Mouse (Mus musculus) embryo, embryonic 11.5 days (tissue): Measurements from ENCODE around the gene Ppil6.

Experiments
- DNase-seq: peaks from one replicate; pipeline ENCODE4 v3.0.0-alpha.2; 2012; ENCODE audit warnings: low read depth, low spot score

Gene Ppil6

DNA sequence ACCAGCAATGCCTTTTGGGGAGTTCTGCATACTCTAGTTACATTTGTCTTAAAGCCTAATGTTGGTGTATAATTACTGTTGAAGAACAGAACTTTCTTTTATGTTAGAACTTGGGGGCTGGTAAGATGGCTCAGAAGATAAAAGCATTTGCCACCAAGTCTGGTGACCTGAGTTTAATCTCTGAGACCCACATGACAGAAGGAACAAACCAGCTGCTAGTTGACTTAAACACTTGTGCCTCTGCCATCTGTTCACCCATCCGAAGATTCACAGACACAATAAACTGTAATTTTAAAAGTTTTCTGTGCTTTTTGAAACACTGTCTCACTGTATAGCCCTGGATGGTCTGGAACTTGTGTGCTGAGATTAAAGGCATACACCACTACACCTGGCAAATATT lies 35.5 kb downstream of the Ppil6 start:
- no peak for DNase-seq

- DNase-seq, result no peak
These were observed 39.7 kb downstream of the Ppil6 start for GRCm38 (mm10) chr10:41529972-41530371.

- no peak for DNase-seq
These were observed 45.8 kb downstream of the Ppil6 start for GRCm38 (mm10) chr10:41535991-41536390.

DNA sequence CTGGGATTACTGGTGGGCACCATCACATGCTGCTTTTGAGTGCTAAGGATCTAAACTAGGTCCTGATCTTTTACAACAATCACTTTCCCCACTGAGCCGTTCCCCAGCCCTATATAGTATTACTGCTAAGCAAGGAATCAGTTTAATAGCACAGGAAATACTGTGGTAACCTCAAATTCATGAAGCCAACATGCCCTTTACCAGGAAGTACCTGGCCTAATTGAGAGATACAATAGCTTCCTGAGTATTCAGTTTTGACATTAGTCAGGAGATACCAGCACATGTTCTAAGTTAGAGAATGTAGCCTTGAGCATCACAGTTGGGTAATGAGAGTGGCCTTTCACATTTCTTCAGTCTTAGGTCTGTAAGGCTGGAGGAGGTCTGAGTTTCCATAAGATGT lies 46.5 kb downstream of the Ppil6 start:
- no peak for DNase-seq

- no peak for DNase-seq
These were observed 47.2 kb downstream of the Ppil6 start for GRCm38 (mm10) chr10:41537226-41537982.

DNA sequence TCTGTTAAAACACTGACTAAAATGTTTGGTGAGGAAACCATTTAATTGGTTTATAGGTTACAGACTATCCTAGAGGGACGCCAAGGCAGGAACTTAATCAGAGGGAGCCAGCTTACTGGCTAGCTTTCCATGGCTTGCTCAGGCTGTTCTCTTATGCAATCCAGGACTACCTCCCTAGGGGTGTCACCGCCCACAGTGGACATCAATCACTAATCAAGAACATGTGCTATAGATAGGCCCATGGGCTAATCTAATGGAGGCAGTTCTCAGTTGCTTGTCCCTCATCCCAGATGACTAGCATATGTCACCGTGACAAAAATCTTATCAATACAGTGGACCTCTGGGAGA lies 47.7 kb downstream of the Ppil6 start:
- no peak for DNase-seq

- no peak for DNase-seq
These were observed 48.7 kb downstream of the Ppil6 start for GRCm38 (mm10) chr10:41538986-41539385.

DNA sequence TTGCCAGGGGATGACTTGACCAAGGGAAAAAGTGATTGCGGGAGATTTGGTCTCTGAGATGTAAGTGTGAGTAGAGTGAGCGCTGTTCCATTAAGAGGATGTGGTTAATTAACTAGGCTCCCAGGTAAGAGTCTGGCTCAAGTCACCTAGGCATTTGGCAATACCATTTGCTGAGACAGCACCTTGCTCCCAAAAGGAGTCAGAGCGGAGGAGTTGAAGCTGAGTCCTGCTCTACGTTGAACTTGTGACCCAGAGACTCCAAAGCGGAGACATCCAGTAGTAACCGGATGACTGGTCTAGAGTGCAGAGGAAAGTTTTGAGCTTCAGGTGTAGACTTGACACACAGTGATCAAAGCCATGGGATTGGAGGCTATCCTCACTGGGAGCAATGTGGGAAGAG lies 51.8 kb downstream of the Ppil6 start:
- no peak for DNase-seq

- DNase-seq, result no peak
These were observed 53.2 kb downstream of the Ppil6 start for GRCm38 (mm10) chr10:41543439-41543838.

DNA sequence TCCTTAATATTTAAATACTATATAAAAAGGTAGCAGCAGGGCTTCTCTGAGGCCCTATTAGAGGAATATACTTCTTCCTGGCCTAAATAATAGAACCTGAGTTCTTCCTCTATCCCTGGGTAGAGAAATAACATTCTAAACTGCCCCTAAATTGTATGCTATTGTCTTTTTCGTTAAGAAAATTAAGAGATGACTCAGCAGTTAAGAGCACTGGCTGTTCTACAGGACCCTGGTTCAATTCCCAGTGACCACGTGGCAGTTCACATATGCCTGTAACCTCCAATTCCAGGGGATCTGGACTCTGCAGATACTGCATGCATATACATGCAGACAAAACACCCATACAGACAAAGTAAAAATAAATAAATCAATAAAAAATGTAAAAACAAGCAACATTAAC lies 53.6 kb downstream of the Ppil6 start:
- no peak for DNase-seq

GRCm38 (mm10) chr10:41544481-41545190 lies 54.4 kb downstream of the Ppil6 start:
- DNase-seq, result no peak

GRCm38 (mm10) chr10:41545224-41545755 lies 55.1 kb downstream of the Ppil6 start:
- DNase-seq, result no peak

GRCm38 (mm10) chr10:41546396-41547165 lies 56.3 kb downstream of the Ppil6 start:
- no peak for DNase-seq

DNA sequence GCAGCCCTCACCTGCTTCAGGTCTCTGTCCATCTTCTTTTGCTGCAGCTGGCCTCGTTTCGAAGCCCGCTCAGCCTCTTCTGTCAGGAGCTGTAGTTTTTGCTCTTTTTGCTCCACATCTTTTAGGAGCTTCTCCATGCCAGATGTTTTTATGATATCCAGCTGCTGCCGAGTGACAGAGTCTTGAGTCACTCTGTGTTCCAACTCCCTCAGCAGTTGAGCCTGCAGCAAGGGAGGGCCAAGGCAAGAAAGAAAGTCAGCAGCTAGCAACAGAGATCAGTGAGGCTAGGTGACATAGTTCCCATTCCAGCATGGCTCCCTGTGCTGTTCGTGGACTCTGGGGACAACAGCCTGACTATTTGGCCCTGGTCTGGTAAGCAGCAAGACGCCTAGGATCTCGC lies 60.5 kb downstream of the Ppil6 start:
- no peak for DNase-seq

- DNase-seq, result no peak
These were observed 62.1 kb downstream of the Ppil6 start for GRCm38 (mm10) chr10:41552319-41552718.

GRCm38 (mm10) chr10:41552847-41553589 lies 62.8 kb downstream of the Ppil6 start:
- peak; percentile 24 for DNase-seq

DNA sequence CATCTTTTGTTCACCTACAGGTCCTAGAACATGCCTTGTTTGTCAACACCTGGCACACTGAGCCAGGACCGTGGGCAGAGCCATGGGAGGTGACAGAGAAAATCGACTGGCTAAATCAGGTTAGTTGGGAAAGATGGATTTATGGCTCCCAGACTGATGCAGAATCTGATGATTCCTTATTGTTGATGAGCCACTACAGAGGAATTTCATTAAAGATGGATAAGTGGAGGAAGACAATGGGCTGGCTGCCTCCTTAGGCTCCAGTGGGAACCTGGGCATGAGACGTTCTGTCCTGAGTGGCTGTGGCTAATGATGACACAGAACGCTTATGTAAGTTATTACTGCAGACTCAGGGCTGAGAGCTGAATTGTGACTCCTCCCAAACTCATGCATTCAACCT lies 63.5 kb downstream of the Ppil6 start:
- DNase-seq, result no peak

GRCm38 (mm10) chr10:41555081-41555480 lies 64.8 kb downstream of the Ppil6 start:
- no peak for DNase-seq

- DNase-seq, result no peak
These were observed 68.2 kb downstream of the Ppil6 start for GRCm38 (mm10) chr10:41558401-41558800.

- no peak for DNase-seq
These were observed 71.6 kb downstream of the Ppil6 start for GRCm38 (mm10) chr10:41561701-41562395.
